Mouse (Mus musculus) cerebellum, adult 2 months (tissue): ENCODE measurements around the gene Foxp1.

ENCODE experiments used
- CTCF ChIP-seq: fragments of 200-500 bp; IDR thresholded peaks from 2 replicates; pipeline ENCODE4 v1.5.1; 2011; ENCODE audit warnings: low read depth, mild to moderate bottlenecking, control low read depth, low read length, moderate library complexity, borderline replicate concordance; ENCODE audit not compliant: insufficient read depth
- POLR2A ChIP-seq: fragments of 200-500 bp; IDR thresholded peaks from 2 replicates; pipeline ENCODE4 v1.6.1; 2011; ENCODE audit warnings: low read length, control low read depth, borderline replicate concordance; ENCODE audit not compliant: insufficient read depth

- TF ChIP-seq CTCF, result no peak
- no peak for TF ChIP-seq POLR2A
These were observed 264.2 kb downstream of the Foxp1 start for GRCm38 (mm10) chr6:99258346-99258745.
